Mouse (Mus musculus): ENCODE measurements around the gene Gm48551.

The Gm48551 gene

DNA sequence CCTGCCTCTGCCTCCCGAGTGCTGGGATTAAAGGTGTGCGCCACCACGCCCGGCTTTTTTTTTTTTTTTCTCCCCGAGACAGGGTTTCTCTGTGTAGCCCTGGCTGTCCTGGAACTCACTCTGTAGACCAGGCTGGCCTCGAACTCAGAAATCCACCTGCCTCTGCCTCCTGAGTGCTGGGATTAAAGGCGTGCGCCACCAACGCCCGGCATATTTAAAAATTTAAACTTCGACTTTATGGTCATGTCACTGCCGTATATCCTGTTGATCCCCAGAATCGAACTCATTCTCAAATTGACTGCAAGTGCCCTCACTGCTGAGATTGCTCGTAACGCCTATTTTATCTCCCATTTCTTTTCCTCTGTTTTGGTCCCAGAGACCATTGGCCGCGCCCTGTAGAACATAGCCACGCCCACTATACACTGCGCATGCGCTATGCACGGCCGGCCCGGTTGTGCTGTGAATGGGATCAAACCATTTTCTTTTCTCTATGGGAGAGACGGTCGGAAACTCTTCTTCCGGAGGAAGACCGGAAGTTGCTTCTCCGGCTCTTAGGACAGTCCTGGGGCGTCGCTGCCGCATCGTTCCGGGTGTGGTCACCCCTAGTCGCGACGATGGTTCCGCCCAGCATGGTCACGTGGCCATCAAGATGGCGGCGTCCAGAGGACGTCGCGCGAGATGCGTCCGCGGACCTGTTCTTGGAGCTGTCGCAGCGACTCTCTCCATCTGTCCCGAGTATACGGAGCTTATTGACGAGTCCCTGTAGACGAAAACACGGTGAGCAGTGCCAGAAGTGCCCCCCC lies at the start of gene Gm48551, which contains the start of gene Dohh:
Gene Gm48551 (plus strand): TSS at position 665 of the 803 bp plus-strand sequence.
Gene Dohh (plus strand): TSS at position 627 of the 803 bp plus-strand sequence.
- DNase-seq (ENCODE audit: low spot score), result peak; percentile 98

DNA sequence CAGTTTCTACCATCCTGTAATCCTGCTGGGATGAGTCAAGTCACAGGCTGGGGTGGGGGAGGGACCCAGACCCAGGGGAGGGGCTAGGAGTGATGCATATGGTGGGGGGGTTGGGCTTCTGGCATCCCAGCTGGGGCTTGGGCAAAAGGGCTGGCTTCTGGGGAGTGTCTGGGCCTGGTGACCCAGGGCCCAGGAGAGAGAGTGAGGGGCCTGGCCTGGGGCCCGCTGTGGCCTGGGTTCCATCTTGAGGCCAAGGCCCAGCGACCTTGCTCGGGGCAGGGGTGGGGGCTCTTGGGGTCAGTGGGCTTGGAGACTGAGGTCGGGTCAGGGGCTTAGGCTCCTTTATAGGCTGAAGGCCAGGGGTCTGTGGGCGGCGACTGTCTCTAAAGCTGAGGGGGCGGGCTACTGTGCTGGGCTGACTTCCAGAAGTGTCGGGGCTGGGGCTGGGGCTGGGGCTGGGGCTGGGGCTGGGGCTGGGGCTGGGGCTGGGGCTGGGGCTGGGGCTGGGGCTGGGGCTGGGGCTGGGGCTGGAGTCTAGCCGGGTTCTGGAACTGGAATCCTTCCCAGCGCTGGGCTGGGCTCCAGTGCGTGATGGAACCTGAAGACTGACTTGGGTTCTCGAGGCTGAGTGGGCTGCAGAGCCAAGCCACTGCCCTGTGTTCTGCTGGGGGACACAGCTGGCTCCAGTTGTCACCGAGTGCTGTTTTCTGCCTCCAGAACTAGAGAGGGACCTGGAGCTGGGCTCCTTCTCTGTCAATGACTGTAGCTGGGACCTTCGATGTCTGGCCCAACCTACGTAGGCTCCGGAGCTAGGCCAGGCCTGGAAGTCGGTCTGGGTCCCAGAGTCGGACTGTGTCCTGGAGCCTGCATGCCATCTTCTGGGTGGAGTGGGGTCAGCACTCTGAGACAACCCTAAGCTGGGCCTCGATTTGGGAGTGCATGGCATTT lies 48.6 kb upstream of the Gm48551 start:
- DNase-seq (ENCODE audit: low spot score), result no peak

DNA sequence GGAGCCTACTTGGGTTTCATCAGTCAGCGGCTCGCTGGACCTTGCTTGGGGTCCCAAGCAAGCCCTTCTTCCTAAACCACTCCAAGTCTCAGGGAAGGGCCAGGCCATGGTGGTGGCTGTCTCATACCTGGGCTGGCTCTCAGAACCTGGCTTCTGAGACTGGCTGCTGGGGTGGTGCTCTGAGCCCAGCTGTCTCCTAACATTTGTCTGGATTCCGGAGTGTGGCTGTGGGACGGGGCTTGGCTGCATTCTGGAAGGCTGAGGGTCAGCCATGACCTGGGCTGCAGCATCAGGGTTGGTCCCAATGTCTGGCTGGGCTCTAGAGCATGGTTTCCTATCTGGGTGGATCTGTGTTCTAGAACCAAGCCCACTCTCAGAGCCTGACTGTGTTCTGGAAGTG lies 47.7 kb upstream of the Gm48551 start:
- DNase-seq (ENCODE audit: low spot score), result no peak

DNA sequence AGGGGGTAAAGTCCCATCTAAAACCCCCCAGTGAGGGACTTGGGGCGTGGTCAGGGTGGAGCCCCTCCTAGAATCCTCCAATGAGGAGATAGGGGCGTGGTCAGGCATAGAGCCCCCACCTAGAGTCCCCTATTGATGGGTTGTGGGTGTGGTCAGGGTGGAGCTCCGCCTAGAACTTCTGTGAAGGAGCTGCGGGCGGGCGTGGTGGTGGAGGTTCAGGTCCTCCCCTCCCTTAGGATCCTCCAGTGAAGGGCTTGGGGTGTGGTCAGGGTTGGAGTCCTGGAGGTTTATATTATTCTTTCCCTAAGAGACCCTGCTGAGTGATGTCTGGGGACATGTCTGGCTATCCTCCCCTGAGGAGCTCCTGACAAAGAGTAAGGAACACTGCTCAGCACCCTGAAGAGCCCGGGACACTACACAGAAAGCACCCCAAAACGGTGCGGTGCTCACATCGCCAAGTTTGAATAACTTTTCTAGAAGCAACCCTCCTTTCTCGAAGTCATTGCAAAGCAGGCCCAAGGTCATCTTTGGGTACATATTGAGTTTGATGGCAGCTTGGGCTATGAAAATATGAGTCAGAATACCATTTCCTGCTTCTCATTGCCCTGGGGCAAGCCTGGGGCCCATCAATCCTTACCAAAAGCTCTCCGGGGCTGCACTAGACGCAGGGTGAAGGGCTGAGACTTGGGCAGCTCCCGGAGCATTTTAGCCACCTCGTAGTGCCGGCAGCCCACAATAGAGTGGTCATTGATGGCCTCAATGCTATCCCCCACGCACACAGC lies 43.5 kb upstream of the Gm48551 start:
- DNase-seq (ENCODE audit: low spot score), result no peak

DNA sequence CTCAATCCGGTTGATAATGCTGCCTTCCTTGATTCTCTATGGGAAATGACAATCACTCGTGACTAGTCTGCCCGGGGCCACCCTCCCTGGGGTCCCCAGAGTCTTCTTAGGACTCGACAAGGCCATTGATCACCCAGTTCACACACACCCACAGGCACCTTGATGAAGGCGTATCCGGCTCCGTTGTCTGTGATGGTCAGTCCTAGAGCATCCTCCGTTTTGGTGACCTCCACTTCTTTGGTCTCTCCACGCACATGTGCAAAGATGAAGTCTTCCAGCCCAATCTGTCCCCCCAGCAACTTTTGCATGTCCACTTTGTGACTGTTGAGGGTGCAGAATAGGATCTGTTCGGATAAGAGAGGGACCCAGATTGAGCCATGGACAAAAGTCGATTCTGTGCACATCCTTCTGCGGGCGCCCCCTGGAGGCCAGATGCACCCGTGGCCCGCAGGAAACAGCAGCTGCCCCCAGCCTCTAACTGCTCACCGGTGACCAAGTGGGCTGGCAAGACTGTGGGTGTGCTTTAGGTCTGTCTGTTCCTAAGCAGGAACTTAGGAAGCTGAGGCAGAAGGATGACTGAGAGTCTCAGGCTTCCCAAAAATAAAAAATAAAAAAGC lies 42.8 kb upstream of the Gm48551 start:
- no peak for DNase-seq (ENCODE audit: low spot score)

DNA sequence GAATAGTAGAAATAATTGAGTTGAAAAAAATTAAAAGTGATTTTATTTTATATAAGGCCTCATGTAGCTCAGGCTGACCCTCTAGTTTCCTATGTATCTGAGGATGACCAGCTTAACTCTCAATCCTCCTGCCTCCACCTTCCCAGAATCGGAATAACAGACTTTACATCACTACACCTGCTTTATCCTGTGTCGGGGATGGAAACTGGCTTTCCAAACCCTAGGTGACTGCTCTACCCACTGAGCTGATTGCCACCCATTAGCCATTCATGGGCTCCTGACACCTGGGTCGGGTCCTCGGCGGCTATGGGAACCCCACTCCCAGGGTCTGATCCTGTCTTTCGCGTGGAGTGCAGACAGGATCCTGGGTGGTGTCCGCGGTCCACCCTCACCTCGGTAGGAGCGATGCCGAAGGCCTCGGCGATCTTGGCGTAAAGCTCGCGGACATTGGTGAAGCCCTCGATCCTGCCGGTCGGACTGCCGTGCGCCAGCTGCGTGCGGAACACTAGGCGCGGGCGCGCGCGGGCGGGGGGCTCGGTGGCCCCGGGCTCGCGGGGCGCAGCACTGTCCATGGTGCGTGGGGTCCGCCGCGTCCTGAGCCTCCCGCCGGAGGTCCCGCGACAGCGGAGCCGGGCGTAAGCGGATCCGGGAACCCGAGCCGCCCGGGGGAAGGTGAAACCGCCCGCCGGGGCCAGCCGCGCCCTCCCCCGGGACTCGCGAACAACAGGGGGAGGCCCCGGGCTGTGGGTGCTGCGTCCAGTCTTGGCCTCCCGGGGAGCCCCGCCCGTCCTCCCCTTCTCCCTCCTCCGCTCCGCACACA lies 41.4 kb upstream of the Gm48551 start, which contains the start of gene Gipc3:
Gene Gipc3 (minus strand): TSS at position 581 of the 820 bp plus-strand sequence.
- no peak for DNase-seq (ENCODE audit: low spot score)

DNA sequence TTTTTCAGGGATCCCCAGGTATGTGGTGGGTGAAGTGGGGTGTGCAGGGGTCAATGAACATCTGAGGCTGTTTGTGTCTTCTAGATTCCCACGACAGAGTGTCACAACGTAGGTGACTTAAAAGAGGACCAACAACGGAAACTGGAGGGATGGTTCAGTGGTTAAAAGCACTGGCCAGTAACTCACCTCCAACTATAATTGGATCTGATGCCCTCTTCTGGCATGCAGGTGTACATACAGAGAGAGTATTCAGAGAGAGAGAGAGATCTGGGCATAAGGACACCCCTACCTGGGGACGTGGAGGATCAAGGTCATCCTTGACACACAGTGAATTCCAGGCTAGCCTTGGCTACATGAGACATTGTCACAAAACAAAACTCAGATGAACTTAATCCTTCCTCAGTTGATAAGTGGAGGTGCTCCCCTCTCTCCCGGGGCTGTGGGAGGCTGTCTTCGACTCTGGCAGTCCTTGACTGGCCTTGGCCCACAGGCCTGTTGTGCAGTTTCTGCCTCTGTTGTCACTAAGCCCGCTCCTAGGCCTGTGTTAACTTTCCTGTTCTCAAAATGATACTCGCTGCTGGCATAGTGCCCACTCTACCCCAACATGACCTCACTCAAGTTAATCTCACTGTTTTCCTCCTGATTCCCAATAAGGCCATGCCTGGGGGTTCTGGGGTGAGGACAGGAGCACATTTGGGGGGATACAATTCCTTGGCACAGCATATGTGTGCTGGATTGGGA lies 39.7 kb upstream of the Gm48551 start:
- DNase-seq (ENCODE audit: low spot score), result peak; percentile 86

DNA sequence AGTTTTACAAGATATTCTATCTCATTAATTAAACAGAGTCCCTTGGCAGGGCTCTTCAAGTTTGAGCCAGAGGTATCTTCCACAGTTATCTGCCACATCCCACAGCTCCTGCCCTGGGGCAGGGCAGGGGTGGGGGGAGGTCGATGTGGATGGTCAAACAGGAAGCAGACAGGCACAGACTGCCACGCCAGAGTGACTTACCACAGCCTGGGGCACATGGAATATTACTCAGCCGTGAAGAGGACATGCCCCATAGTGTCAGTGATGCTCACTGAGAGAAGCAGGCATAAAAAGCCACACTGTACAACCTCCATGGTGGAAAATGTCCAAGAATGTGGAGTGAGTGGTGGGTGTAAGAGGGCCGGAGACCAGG lies 39.1 kb upstream of the Gm48551 start:
- peak; percentile 72 for DNase-seq (ENCODE audit: low spot score)

DNA sequence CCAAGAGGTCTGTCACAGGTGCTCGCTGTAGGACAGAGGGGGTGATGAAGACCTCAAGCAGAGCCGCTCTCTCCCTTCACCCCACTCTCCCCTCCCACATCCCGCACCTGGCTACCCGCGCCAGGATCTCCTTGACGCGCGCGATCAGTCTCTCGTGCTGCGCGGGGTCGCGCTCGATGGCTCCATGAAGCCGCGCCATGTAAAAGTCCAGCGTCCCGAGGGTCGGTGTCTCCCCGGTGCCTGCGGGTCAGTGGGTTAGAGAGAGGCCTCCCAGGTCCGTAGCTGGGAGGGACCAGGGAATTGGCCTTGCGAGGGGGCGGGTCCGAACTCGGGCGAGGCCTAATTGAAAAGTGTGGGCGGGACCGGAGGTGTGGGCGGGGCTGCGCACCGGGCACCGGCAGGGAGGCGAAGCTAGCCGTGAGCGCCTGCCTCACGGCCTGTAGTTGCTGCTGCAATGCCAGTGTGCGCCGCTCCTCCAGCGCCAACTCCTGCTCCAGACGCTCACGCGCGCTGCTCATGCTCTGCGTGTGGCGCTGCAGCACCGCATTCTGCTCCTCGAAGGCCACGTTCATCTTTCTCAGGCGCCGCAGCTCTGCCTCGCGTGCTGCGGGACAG lies 37.7 kb upstream of the Gm48551 start:
- DNase-seq (ENCODE audit: low spot score), result peak; percentile 85

DNA sequence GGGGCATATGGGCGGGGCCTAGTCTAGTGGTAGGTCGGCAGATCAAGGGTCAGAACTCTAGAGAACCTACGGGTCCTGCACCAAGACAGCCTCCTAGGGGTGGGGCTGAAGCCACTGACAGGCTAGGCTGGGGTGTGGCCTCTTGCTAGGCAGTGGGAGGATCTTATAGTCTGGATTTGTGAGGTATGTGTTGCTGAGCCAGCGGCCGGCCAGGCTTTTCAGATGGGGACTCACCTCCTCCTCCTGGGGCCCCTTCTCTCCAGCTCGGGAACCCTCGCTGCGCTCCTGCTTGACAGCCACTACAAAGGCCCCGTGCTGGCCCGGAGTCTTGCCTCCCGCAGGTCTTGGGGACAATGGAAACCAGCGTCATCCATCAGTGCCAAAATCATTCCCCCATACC lies 35.1 kb upstream of the Gm48551 start:
- DNase-seq (ENCODE audit: low spot score), result peak; percentile 57

DNA sequence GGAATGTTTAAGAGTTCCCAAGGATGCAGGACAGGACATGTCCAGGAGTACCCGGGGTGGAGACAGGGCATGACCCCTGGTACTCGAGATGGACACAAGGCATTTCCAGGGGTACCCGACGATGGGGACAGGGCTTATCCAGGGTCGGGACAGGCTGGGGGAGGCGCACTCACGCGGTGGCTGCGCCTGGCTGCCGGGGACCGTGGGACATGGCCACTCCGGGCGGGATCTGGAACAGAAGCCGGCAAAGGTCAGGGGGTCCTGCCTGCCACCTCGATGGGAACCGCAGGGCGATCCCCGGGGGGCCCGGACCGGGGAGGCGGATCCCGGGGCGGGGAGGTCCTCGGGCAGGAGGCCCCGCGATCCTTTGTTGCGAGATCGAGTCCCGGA lies 34.3 kb upstream of the Gm48551 start:
- no peak for DNase-seq (ENCODE audit: low spot score)

DNA sequence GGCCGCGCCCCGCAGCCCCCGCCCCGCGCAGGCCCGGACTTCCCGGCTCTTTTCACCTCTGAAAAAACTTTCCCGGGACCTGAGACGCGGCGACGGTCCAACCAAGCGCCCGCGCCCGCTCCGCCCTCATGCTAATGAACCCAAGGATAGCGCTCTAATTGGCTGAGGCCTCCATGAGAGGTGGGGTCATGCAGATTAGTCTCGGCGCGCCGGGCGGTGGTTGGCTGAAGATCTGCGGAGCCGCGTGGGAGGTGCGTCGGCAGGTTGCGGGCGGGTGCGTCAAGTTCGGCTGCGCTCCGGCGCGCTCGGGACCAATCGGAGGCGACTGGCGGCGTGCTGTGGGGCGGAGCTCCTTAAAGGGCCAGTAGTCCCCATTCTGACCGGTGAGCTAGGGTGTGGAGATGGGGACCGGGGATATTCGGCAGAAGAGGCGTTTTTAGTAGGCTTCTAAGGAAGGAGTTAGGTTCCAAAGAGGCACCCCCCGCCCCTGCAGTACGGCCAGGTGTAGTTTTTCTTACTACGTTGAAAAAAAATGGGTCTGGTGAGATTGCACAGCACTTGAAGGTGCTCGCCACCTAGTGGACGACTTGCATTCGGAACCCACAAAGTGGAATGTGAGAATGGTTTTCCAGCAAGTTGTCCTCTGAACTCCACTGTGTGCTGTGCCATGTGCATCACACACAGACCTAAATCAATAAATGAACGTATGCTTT lies 33.8 kb upstream of the Gm48551 start, which contains the start of gene Hmg20b:
Gene Hmg20b (minus strand): TSS at position 130 of the 713 bp plus-strand sequence.
- peak; percentile 100 for DNase-seq (ENCODE audit: low spot score)

DNA sequence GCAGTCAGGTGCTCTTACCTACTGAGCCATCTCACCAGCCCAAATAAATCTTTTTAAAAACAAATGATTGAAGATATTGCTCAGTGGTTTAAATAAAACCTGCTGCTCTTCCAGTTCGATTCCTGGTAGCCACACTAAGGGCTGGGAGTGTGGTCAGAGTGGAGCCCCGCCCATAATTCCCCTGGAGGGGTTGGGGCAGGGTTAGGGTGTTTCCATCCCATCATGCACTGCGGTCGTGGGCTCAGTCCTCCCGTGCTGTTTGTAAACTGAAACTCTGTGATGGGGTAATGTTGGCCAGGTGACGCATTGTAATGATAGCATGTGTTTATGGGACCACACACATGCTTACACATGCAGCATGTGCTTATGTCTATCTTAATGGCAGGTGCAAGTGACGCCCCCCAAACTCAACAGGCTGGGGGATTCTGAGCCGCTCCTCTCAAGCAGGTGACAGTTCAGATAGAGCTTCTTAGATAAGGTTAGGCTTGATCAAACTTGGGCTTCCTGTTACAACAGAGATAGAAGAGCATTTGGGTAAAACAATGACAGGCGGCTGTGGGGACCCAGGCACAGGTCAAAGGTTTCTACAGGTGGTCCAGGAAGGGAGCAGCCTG lies 32.5 kb upstream of the Gm48551 start:
- DNase-seq (ENCODE audit: low spot score), result no peak

DNA sequence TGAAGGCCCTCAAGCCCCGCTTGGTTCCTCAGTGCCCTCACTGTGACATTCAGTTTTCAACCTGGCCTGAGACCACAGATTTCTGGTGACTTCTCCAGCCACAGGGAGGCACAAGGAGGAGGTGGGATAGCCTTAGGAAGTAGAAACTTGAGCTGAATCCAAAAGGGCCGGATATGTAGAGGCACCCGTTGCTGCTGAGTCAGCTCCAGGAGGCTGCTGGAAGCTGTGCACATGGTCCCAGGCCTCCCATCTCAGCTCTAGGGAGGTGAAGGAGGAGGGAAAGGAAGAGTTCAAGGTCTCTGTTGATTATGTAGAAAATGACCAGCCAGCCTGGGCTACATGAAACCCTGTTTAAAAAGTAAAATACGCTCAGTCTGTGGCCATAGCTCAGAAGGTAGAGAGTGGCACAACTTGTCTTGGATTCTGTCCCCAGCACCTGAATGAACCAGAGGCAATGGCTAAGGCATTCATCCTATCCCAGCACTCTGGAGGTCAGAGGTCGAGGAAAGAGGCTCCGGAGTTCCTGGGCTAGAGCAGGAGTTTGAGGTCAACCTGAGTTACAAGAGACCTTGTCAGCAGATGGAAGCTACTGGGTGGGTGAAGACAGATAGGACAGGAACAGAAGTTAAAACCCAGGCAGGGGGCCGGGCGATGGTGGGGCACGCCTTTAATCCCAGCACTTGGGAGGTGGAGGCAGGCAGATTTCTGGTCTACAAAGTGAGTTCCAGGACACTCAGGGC lies 29.4 kb upstream of the Gm48551 start:
- no peak for DNase-seq (ENCODE audit: low spot score)

DNA sequence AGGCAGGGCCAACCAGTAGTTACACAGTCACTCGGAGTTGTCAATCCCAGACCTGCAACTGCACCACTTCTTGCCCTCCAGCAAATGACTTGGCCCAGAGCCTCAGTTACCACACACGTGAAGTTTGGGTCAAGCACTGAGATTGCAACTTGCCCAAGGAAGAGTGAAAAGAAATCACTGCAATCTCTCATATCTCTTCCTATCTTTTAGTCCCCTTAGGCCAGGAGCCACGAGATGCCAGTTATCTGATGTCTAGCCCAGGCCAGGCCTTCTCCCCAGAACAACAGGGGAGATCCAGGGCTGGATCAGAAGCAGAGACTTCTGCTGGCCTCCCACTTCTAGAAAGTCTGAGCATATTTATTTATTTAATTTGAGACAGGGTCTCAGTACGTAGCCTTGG lies 28.7 kb upstream of the Gm48551 start:
- no peak for DNase-seq (ENCODE audit: low spot score)

DNA sequence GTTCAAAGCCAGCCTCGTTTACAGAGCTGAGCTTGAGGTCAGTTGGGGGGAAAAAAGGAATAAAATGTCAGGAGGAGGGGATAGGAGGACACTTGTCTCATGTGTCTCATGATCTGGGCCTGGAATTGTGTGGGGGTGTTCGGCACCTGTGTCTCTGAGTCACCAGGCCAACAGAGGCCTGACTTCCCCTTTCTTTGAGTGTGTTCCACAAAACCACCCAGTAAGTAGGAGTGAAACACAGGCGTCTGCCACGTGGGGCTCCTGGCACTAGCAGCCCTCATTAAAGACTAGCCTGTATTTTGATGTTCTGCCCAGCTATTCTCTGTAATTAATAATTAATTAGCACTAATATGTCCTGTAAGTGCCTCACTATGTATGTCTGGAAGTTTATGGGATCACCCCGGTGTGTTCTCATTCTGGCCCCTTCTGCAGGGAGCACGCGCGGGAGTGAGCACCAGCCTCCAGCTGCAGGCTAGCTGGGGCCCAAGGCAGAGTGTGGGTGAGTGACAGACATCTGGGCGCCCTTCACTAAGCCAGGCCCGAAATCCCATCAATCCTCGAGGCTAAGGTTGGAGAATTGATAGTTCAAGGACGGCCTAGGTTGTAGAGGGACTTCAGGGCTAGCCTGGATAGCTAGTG lies 27.8 kb upstream of the Gm48551 start:
- DNase-seq (ENCODE audit: low spot score), result no peak
